Mouse (Mus musculus): ENCODE data around the gene Gm884. TPM values are rescaled to one million over a fixed set of nuclear protein-coding genes. Genes with fewer than 3 reads are reported as not detected.

Gene Gm884
- polyA plus RNA-seq (2017; shearing (Covaris generic)): under 1 TPM in 1 of 3 experiments, not detected in 2; 0.05 TPM

- no peak for ATAC-seq
Observed at GRCm38 (mm10) chr11:103621040-103621439, at the start of gene Gm884. TSS of gene Gm884 (minus strand) at chr11:103621140.

DNA sequence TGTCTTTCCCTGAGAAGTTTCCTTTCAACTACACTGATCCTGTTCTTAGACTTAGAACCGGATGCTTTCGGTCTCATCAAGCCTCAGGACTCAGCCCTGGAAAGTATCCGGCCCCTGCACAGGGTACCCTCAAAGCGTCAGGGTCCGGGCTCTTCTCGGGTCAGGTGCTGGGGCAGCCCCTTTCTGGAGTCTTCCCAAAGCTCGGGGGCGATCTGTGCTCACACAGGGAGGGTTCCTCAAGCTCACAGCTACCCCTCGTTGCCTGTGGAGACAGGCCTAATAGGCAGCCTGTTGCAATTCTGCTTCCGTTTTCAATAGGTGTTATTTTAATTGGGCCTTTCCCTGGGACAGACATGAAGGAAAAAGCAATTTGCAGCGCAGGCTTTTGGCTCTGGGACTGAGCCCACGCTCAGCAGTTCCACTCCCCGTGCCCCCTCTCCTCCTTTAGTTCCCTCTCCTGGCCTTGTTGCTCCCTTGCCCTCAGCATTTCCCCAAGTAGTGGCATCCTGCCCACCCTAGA is 46.0 kb upstream of the Gm884 start:
- ATAC-seq: no peak

DNA sequence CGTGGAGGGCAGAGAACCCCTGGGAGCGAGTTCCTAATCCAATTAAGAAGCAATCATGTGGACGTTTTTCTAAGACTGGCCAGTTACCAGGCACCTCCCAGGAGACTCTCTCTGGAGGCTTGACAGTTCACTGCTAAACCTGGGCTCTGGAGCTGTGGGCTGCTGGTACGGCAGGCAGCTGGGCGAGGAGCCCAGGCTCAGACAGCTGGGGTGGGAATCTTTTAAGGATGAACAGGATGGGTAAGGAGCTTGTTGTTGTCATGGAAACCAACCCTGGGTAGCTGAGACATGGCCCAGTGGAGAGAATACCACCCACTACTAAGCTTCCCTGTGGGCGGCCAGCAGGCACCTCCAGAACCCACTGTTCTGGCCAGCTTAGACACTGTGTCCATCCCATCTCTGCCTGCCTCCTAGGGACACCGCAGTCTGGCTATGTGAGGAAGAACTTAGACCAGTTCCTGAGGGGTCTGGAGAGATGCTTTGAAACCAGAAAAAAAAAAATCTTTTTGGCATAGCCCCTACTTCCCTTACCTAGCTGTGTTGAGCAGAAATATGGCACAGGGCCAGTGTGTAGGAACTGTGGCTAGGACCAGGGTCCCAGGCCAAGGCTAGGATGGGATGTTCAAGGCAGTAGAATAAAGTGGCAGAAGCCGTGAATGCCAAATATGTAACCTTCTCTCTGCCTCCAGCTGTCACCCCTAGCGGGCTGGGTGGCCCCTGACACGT is 45.4 kb upstream of the Gm884 start:
- ATAC-seq: no peak

DNA sequence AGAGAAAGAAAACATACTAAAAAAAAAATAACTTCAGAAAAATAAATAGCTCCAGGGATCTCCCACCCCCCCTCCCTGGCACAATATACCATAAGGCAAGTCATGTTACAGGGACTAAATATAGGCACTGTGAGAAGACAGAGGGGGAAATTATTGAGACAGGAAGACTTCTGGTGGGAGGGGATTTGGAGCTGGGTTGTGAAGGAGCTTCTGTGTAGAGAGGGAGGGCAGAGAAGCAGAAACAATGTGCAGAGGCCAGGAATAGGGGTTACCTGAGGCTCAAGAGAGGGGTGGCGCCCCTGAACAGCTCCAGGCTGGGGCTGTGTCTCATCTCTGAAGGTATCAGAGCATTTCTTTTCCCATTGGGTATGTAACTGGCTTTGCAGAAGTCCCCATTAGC is 44.8 kb upstream of the Gm884 start:
- ATAC-seq: no peak

DNA sequence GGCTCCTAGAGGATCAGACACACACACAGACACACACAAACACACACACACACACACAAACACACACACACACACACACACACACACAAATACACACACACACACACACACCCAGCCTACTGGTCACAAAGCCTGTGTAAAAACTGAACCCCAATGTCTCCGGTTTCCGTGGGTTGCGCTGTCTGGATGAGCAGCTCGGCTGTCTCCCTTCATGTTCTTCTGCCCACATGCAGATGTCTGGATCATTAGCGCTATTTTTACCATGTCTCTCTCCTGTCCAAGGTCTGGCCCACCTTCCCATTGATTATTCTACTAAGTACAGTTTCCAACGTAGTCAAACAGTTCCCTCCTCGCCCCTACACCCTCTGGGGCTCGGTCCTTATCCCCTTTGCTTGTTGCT is 42.2 kb upstream of the Gm884 start:
- no peak for ATAC-seq

- no peak for ATAC-seq
Observed at GRCm38 (mm10) chr11:103662546-103662945, 41.6 kb upstream of the Gm884 start.

- ATAC-seq: no peak
Observed at GRCm38 (mm10) chr11:103661863-103662262, 40.9 kb upstream of the Gm884 start.

DNA sequence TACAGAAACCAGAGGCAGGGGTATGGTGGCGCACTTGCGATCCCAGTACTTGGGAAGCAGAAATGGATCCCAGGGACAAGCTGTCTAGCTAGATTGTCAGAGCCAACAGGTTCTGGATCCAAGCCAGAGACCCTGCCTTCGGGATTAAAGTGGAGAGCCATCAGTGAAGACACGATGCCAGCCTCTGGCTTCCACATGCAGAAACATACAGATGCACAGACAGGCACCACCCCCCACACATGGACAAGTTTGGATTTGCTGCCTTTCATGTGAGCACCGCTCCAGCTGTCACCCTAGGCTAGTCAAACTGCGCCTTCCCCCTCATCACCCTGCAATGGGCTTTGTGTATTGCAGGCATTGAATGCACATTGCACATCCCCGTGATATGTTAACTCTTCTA is 37.2 kb upstream of the Gm884 start:
- ATAC-seq: no peak

DNA sequence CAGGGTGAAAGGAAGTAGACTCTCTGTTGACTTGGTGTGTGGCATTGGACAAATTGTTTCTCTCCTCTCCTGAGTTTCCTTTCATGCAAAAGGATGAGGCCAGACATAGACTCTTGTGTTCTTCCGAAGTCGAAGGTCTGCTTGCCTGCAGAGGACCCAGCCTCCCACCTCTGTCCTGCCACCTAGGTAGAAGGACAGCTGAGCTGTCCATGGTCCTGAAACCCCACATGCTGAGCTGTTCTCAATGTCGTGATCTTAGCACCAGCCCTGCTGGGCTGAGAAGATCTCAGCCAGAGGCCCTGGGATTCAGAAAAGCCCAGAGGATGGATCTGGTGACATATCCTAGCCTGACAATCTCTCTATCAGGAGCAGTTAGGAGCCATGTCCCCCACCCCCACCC is 35.6 kb upstream of the Gm884 start:
- ATAC-seq: no peak

GRCm38 (mm10) chr11:103653359-103653965 is 32.5 kb upstream of the Gm884 start:
- ATAC-seq: no peak

- no peak for ATAC-seq
Observed at GRCm38 (mm10) chr11:103651426-103651825, 30.5 kb upstream of the Gm884 start.

GRCm38 (mm10) chr11:103649983-103650493 is 29.1 kb upstream of the Gm884 start:
- ATAC-seq: no peak

- ATAC-seq: no peak
Observed at GRCm38 (mm10) chr11:103649301-103649982, 28.5 kb upstream of the Gm884 start, which contains the start of gene Rprml. TSS of gene Rprml (plus strand) at chr11:103649570.

- no peak for ATAC-seq
Observed at GRCm38 (mm10) chr11:103648656-103649055, 27.7 kb upstream of the Gm884 start.

DNA sequence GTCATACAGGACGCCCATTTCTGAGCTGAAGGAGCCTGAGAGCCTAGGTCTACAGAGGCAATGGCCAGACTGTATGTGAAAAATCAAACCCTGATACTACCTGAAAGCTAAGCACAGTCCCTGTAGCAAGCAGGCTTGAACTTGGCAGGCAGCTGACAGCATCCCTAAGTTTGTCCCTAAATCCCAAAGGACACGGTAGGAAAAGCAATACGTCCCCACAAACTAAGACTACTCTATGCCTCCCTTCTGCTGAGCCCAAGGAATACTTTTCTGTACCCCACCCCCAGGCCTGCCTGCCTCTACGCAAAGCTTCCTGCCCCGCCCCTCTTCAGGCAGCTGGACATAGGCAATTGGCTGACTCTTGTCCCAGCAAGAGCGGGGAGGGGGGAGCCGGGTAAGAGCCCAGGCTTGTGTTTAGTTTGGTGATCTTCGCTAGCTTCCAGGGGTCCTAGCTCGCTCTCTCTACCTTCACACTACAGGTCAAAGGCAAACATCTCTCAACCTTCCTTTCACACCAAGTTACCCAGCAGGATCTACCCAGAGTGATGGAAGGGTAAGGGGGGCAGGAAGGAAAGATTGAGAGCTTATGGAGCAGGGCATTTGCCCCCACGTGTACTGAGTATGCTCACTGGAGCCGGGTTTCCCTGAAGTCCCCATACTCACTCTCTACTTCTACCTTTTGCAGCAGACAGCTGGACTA is 27.1 kb upstream of the Gm884 start:
- ATAC-seq: no peak

DNA sequence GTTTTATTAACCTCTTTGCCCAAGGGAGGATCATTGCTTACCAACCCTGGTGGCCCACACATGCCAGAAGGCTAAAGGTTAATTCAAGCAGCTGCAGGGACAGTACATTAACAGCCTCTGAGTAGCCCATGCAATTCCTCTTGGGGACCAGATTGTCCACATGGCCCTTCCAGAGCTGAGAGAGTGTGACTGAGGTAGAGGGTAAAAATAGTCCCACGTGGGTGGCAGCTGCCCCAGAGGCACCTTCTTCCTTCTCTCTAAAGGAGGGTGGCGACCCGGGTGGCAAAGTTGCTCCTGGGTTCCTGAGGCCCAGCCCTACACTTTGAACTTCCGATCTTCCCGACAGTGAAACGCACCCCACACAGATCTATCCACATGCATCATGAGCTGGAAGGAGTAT is 25.4 kb upstream of the Gm884 start:
- ATAC-seq: no peak

GRCm38 (mm10) chr11:103645731-103646130 is 24.8 kb upstream of the Gm884 start:
- no peak for ATAC-seq

DNA sequence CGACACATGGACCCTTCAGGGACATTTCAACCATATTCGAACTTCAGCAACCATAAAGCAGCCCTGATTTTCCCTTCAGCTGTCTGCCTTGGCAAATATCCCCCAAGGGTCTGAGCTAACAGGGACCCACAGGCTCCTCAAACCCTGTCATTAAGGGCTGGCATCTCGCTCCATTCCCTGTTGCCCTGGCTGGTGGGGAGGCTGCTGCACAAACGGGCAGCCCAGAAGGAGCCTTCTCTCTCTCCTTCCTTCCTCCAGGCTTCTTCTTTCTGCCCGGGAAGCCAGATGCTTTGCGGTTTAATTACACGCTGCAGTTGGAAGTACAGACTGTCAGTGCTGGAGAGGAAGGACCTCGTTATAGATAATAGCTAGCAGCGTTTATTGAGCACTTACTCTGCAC is 22.3 kb upstream of the Gm884 start:
- no peak for ATAC-seq

- ATAC-seq: no peak
Observed at GRCm38 (mm10) chr11:103639407-103639946, 18.5 kb upstream of the Gm884 start.

DNA sequence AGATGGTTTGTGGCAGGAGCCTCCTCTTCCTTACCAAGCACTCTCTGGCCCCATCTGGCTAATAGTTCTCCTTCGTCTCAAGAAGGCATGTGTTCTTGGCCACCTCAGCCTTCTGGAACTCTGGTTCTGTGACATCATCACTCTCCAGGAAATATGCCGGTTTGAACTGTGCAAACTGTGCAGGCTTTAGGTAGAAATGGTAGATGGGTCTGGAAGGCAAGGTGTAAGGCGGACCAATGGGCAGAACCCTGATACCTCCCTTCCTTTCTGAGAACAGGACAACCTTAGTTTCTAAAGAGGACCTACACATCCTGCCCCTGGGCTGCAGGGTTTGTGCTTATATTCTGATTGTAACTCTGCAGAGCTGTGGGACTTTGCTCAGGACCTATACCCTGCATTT is 17.9 kb upstream of the Gm884 start, which contains the start of gene Lyzl6:
Gene Lyzl6, minus strand, starts transcription at position 101 of the 400 bp plus-strand sequence.
- no peak for ATAC-seq

GRCm38 (mm10) chr11:103636261-103636660 is 15.3 kb upstream of the Gm884 start:
- ATAC-seq: no peak

DNA sequence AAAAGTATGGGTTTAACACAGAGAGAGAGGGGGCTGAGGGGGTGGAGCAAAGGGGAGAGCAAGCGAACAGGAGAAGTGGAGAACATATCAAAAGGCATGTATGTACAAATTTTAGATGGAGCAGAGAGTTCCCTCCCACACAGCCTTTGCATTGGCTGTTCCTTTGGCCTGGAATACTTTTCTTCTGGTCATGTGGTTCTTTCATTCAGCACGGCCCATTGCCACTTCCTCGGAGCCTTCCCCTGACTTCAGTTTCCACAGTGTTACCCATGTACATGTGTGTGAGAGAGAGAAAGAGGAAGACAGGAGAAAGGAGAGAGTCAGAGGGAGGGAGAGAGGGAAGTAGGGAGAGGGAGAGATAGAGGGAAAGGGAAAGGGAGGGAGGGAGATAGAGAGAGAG is 14.5 kb upstream of the Gm884 start:
- ATAC-seq: no peak

All from inflammation-experienced regulatory T-cells, adult 6 months (primary cell).